Mouse (Mus musculus) natural killer cell, adult 2 months (primary cell): ENCODE data around the gene Gm572.
A peak's percentile ranks its signal among the peaks of the same experiment; 100 is the strongest.

Experiments used
- DNase-seq, 2 experiments: peaks; one replicate each; pipeline ENCODE4 v3.0.0; 2022; ENCODE audit warnings: low spot score in 2 of 2

Gm572 gene

GRCm38 (mm10) chr4:148625756-148626622 lies 17.1 kb upstream of the Gm572 start:
- peak; percentile 51 to 57 for DNase-seq

DNA sequence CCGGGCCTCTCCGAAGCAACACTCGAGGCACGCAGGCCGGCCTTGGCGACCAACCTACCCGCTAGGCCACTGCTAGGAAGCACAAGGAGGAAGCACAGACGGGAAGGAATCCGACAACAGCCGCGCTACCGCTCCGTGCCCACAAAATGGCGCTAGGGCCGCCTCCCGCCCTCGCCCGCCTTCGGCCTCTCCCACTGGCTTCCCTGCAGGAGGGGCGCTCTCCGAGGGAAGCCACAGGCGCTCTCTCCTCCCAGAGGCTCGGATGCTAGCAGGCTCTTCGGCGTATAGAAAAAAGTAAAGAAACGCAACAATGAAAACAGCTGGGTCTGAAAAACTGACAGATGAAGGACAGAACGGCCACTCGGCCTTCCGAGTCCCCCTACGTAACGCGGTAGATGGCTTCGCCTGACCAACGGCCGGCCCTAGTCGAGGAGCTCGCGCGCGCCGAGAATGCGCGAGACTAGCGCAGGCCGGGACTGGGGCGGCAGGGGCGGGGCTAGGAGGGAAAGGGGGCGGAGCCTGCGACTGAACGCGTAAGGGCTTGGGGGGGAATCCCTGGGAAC lies 16.4 kb upstream of the Gm572 start, which contains the start of gene Tardbp:
Gene Tardbp (minus strand): TSS at position 397 of the 563 bp plus-strand sequence.
- DNase-seq, result peak; percentile 96 to 97

- DNase-seq, result no peak
Observed at GRCm38 (mm10) chr4:148627246-148627645, 15.9 kb upstream of the Gm572 start.

GRCm38 (mm10) chr4:148632013-148632692 lies 11.0 kb upstream of the Gm572 start:
- DNase-seq, result no peak

GRCm38 (mm10) chr4:148633395-148634061 lies 9.6 kb upstream of the Gm572 start:
- peak; percentile 23 to 57 for DNase-seq

DNA sequence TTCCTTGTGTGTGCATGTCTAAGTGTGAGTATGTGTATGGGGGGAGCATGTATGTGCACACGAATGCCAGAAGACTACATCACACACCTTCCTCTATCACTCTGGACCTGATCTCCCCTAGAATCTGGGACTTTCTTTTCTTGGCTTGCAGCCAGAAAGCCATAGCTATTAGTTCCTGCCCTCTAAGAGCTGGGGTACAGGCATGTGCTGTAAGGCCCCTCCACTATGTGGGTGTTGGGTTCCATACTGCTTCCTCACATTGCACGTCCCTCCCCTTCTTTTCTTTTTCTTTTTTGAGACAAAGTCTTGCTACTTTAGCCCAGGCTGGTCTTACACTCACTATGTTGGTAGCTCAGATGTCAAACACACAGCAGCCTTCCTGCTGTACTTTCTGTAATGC lies 7.8 kb upstream of the Gm572 start:
- DNase-seq, result no peak

- no peak for DNase-seq
Observed at GRCm38 (mm10) chr4:148638302-148638701, 4.8 kb upstream of the Gm572 start.

GRCm38 (mm10) chr4:148639455-148639854 lies 3.7 kb upstream of the Gm572 start:
- DNase-seq, result no peak

GRCm38 (mm10) chr4:148641121-148641520 lies 2.0 kb upstream of the Gm572 start:
- DNase-seq, result no peak

- DNase-seq, result peak; percentile 54 to 71
Observed at GRCm38 (mm10) chr4:148644157-148644511, 1.0 kb downstream of the Gm572 start.

DNA sequence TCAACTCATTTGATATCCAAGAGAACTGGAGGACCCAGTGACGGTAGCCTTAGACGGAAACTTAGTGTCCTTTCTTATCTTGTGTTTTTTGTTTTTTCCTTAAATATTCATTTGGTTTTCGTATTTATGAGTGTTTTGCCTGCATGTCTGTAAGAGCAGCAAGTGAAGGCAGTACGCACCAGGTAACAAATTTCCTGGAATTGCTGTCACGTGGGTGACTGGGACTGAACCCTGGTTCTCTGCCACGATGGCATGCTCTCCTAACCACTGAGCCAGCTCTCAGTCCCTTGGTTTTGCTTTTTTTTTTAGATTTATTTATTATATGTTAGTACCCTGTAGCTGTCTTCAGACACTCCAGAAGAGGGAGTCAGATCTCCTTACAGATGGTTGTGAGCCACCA lies 1.8 kb downstream of the Gm572 start:
- DNase-seq, result no peak

DNA sequence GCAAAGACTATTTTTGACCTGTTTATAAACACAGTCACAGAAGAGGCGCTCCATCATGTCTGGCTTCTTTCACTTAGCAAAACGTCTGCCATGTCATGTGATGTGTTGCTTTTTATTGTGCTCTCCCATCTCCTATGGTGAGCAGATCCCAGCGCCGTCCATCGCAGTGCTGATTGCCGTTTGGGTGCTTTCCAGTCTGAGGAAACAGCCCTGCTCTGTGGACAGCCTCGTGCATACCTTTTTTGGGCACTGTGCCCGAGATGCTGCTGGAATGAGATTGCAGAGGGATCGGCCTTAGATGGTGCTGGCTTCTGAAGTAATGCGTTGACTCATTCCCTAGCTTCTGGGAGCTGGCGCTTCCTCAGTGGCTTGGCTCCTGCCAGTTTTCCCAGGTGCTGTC lies 3.5 kb downstream of the Gm572 start:
- no peak for DNase-seq

DNA sequence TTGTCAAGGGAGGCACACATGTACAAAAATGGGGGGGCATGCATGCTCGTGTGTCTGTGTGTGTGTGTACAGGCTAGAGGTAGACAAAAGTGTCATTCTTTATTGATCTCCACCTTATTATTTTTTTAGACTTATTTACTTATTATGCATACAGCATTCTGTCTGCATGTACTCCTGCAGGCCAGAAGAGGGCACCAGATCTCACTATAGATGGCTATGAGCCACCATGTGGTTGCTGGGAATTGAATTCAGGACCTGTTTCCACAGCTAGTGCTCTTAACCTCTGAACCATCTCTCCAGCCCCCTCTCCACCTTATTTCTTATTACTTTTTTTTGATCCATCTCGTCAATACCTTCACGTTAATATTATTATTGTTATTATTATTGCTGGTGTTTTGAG lies 6.2 kb downstream of the Gm572 start:
- no peak for DNase-seq

DNA sequence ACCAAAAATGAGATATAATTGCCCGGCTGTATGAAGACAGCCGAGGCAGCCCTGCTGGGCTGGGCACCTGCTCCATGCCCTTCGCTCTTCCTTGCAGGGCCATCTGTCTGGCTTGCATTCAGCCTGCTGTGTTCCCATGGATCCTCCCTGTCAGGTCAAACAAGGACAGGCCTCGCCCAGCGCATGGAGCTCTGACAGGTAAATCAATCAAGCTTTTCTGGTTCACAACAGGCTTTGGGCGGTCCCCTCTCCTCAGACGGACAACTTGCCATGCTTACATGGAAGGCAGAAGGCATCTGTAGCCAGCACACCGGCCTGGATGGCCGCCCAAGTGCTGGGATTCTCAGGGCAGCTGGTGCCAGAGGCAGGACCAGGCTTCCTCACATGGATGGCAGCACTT lies 7.9 kb downstream of the Gm572 start:
- no peak for DNase-seq

- peak; percentile 16 to 29 for DNase-seq
Observed at GRCm38 (mm10) chr4:148654701-148655398, 11.7 kb downstream of the Gm572 start.

DNA sequence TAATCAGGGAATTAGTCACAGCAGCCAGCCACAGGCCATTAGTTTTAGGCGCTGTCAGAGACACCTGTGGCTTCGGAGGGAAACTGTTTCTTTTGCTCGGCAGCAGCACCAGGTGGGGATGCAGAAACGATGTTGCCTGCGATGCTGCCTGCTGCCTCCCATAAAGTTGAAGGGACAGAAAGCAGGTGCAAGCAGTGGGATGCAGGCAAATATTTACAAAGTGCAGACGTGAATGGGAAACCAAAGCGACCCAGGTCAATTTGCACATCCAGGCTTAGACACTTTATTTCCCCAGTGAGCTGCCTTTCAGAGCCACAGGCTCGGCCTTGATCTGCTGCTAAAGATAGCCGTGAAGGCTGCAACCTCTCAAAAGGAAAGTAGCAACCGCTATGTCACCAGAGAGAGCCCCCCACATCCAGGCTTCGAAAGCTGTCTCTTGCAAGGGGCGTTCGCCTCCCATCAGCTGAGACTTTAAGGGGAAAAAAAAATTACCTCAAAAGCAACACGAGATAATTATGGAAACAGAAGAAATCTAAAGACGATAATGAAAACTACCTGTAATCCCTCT lies 13.7 kb downstream of the Gm572 start:
- no peak for DNase-seq

GRCm38 (mm10) chr4:148657776-148658175 lies 14.7 kb downstream of the Gm572 start:
- no peak for DNase-seq

DNA sequence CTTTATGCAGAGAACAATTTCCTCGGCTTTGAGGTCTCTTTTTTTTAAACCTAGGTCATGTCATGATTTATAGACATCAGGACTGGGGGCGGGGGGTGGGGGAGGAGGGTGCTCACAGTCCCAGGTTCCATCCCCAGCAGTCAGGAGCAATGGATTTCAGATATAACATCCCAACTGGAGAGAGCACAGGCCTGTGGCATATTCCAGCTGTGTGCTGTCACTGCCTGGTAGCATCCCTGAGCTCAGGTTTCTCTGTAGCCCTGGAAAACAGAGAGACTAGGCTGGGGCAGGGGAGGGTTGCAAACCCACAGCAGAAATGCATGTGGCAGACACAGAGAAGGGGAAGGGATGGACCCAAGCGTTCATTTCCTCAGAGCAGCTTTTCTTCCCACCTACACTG lies 17.1 kb downstream of the Gm572 start:
- no peak for DNase-seq

- peak; percentile 38 to 54 for DNase-seq
Observed at GRCm38 (mm10) chr4:148662168-148662965, 19.2 kb downstream of the Gm572 start.

DNA sequence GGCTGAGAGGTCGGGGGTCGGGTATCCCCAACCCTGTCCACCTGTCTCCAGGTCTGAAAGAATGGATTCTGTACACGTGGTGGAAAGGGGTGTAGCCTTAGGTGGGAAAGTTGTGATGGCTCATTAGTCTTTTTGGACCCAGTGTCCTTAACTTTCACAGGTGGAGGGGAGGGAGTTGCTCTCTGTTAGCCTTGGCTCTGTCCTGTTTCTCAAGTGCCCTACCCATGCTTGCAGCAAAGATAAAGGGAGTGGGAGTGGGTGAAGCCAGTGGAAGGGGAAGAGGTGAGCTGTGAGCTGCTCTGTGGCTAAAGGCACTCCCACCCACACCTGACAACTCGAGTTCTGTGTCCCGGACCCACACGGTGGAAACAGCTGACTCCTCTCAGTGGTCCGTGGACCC lies 20.2 kb downstream of the Gm572 start:
- DNase-seq, result no peak
